Mouse (Mus musculus) lung, postnatal 0 days (tissue): ENCODE results near the gene Mindy3. TPM values are rescaled to one million over a fixed set of nuclear protein-coding genes. Genes with fewer than 3 reads are reported as not detected.
A peak's percentile ranks its signal among the peaks of the same experiment; 100 is the strongest.

Source experiments
- ATAC-seq: fragments of 200-750 bp; cut with Nextera tagmentation; 2 replicates; pipeline ENCODE4 v1.8.0; 2017; ENCODE audit warnings: moderate library complexity
- DNase-seq: peaks from one replicate; pipeline ENCODE4 v3.0.0-alpha.2; 2016; ENCODE audit warnings: low spot score
- H3K27ac ChIP-seq: fragments of 300-500 bp; sonication (generic); 2 replicates; pipeline ENCODE4 v1.5.1; 2014; ENCODE audit warnings: antibody characterized with exemption, mild to moderate bottlenecking, low read length, mixed read lengths
- H3K27me3 ChIP-seq: fragments of 300-500 bp; sonication (generic); replicated peaks from 2 replicates; pipeline ENCODE4 v1.6.1; 2014; ENCODE audit warnings: low read length, mixed read lengths; ENCODE audit not compliant: insufficient read depth
- H3K36me3 ChIP-seq: fragments of 300-500 bp; sonication (generic); 2 replicates; pipeline ENCODE4 v1.6.1; 2014; ENCODE audit warnings: low read length, mixed read lengths; ENCODE audit not compliant: insufficient read depth
- H3K4me1 ChIP-seq: fragments of 300-500 bp; sonication (generic); 2 replicates; pipeline ENCODE4 v1.6.1; 2014; ENCODE audit warnings: antibody characterized with exemption, low read depth, low read length, mixed read lengths; ENCODE audit not compliant: insufficient read depth
- H3K4me2 ChIP-seq: fragments of 300-500 bp; sonication (generic); replicated peaks from 2 replicates; pipeline ENCODE4 v1.6.1; 2014; ENCODE audit warnings: low read depth, mild to moderate bottlenecking, low read length, moderate library complexity, mixed read lengths
- H3K4me3 ChIP-seq: fragments of 300-500 bp; sonication (generic); 2 replicates; pipeline ENCODE4 v1.5.1; 2014; ENCODE audit warnings: low read depth, low read length
- H3K9ac ChIP-seq: fragments of 300-500 bp; sonication (generic); replicated peaks from 2 replicates; pipeline ENCODE4 v1.6.1; 2014; ENCODE audit warnings: low read depth, mild to moderate bottlenecking
- H3K9me3 ChIP-seq: fragments of 300-500 bp; sonication (generic); 2 replicates; pipeline ENCODE4 v1.6.1; 2016; ENCODE audit warnings: low read length, mixed read lengths
- CTCF ChIP-seq: IDR thresholded peaks from 2 replicates; pipeline ENCODE4 v1.5.1; 2016; ENCODE audit warnings: antibody characterized with exemption, mild to moderate bottlenecking
- EP300 ChIP-seq: IDR thresholded peaks from 2 replicates; pipeline ENCODE4 v1.6.1; 2016; ENCODE audit warnings: antibody characterized with exemption, mild to moderate bottlenecking, control low read depth
- WGBS: fragments of 180-500 bp; shearing (Covaris S2); extraction: QIAGEN DNeasy Blood & Tissue Kit; methylation state at CpG from one replicate; pipeline ENCODE4 v1.1.7; 2014; 5-methylcytosine and 5-hydroxymethylcytosine counted together
- polyA plus RNA-seq: library from polyadenylated mRNA; unstranded; fragments of >200 nt; fragmentation: Nextera tagmentation; extraction: Ambion mirVana; gene quantifications from 2 replicates; pipeline ENCODE4 v1.2.1, GENCODE M21; 2015

Gene Mindy3
- polyA plus RNA-seq, 1 experiment from 2014 or later, result 33.5 TPM

GRCm38 (mm10) chr2:12361310-12361709, 58.0 kb downstream of the Mindy3 start:
- no peak overlapping the region for H3K4me2 ChIP-seq
- TF ChIP-seq EP300 (no peak), CTCF (no peak)
- H3K4me1 ChIP-seq, result no peaks in the 10 kb centered on the region
- no peak for ATAC-seq
- no peaks in the 10 kb centered on the region for H3K27me3 ChIP-seq
- no peak overlapping the region for H3K9ac ChIP-seq
- H3K4me3 ChIP-seq, result no peak overlapping the region
- no peaks in the 10 kb centered on the region for H3K9me3 ChIP-seq
- WGBS, result 67% methylated on average over 1 of the region's 1 CpGs
- DNase-seq, result no peak
- 0 out of 2 replicates have a peak, but pooled peaks cover 8% of the 10 kb centered on the region for H3K36me3 ChIP-seq
- H3K27ac ChIP-seq, result no peak overlapping the region

- DNase-seq (no peak), ATAC-seq (no peak)
- Histone ChIP-seq H3K4me2 (no peak overlapping the region), H3K9me3 (no peaks in the 10 kb centered on the region), H3K4me3 (no peak overlapping the region), H3K9ac (no peak overlapping the region), H3K27ac (no peak overlapping the region), H3K27me3 (no peaks in the 10 kb centered on the region), H3K36me3 (0 out of 2 replicates have a peak, but pooled peaks cover 16% of the 10 kb centered on the region), H3K4me1 (no peaks in the 10 kb centered on the region)
- TF ChIP-seq EP300, result no peak
- no peak for TF ChIP-seq CTCF
- 95% methylated on average over 5 of the region's 5 CpGs for WGBS
Measured at GRCm38 (mm10) chr2:12354837-12355236, 64.4 kb downstream of the Mindy3 start.

- no peak for TF ChIP-seq EP300
- no peak for TF ChIP-seq CTCF
- Histone ChIP-seq H3K9me3 (no peaks in the 10 kb centered on the region), H3K4me3 (no peak overlapping the region), H3K27me3 (no peaks in the 10 kb centered on the region), H3K4me2 (no peak overlapping the region), H3K27ac (no peak overlapping the region), H3K36me3 (0 out of 2 replicates have a peak, but pooled peaks cover 6% of the 10 kb centered on the region), H3K4me1 (no peaks in the 10 kb centered on the region), H3K9ac (no peak overlapping the region)
- peak; percentile 8 for DNase-seq
- 64% methylated on average over 2 of the region's 2 CpGs for WGBS
- no peak for ATAC-seq
Measured at GRCm38 (mm10) chr2:12348914-12349313, 70.4 kb downstream of the Mindy3 start.

GRCm38 (mm10) chr2:12331962-12332361, 87.3 kb downstream of the Mindy3 start:
- Histone ChIP-seq H3K27ac (no peak overlapping the region), H3K36me3 (no peaks in the 10 kb centered on the region), H3K4me2 (no peak overlapping the region), H3K9ac (no peak overlapping the region), H3K4me3 (no peak overlapping the region), H3K27me3 (no peaks in the 10 kb centered on the region), H3K4me1 (no peaks in the 10 kb centered on the region; the same call in 1 of the 2 replicates), H3K9me3 (no peaks in the 10 kb centered on the region)
- TF ChIP-seq EP300, result no peak
- TF ChIP-seq CTCF, result no peak
- ATAC-seq (no peak; the same call in 1 of the 2 replicates), DNase-seq (no peak)
- 71% methylated on average over 2 of the region's 2 CpGs for WGBS

- no peak overlapping the region for H3K4me3 ChIP-seq
- H3K27ac ChIP-seq, result no peak overlapping the region
- H3K4me1 ChIP-seq, result no peaks in the 10 kb centered on the region; the same call in 1 of the 2 replicates
- TF ChIP-seq EP300 (no peak), CTCF (no peak)
- no peaks in the 10 kb centered on the region for H3K36me3 ChIP-seq
- ATAC-seq, result no peak
- 40% methylated on average over 2 of the region's 2 CpGs for WGBS
- H3K9me3 ChIP-seq, result no peaks in the 10 kb centered on the region
- no peak for DNase-seq
- no peak overlapping the region for H3K4me2 ChIP-seq
- no peak overlapping the region for H3K9ac ChIP-seq
- H3K27me3 ChIP-seq, result no peaks in the 10 kb centered on the region
Measured at GRCm38 (mm10) chr2:12329620-12330019, 89.7 kb downstream of the Mindy3 start.

GRCm38 (mm10) chr2:12329068-12329407, 90.2 kb downstream of the Mindy3 start:
- H3K4me2 ChIP-seq, result no peak overlapping the region
- no peaks in the 10 kb centered on the region for H3K9me3 ChIP-seq
- no peak overlapping the region for H3K9ac ChIP-seq
- WGBS, result 30% methylated on average over 5 of the region's 5 CpGs
- no peak for ATAC-seq
- no peak overlapping the region for H3K4me3 ChIP-seq
- no peaks in the 10 kb centered on the region for H3K27me3 ChIP-seq
- no peak overlapping the region for H3K27ac ChIP-seq
- TF ChIP-seq EP300 (no peak), CTCF (no peak)
- no peaks in the 10 kb centered on the region; the same call in 1 of the 2 replicates for H3K4me1 ChIP-seq
- DNase-seq, result no peak
- H3K36me3 ChIP-seq, result no peaks in the 10 kb centered on the region
